Mouse (Mus musculus) intestine, embryonic 15.5 days (tissue): ENCODE data around the gene Zfp777. TPM values are rescaled to one million over a fixed set of nuclear protein-coding genes. Genes with fewer than 3 reads are reported as not detected.

Experiments used
- ATAC-seq: fragments of 200-750 bp; cut with Nextera tagmentation; 2 replicates; pipeline ENCODE4 v1.8.0; 2017; ENCODE audit warnings: moderate TSS enrichment, moderate library complexity
- H3K27ac ChIP-seq: fragments of 300-500 bp; sonication (generic); 2 replicates; pipeline ENCODE4 v1.5.1; 2015; ENCODE audit warnings: mild to moderate bottlenecking, inconsistent platforms
- H3K27me3 ChIP-seq: fragments of 300-500 bp; sonication (generic); replicated peaks from 2 replicates; pipeline ENCODE4 v1.6.1; 2015; ENCODE audit warnings: inconsistent platforms
- H3K36me3 ChIP-seq: fragments of 300-500 bp; sonication (generic); 2 replicates; pipeline ENCODE4 v1.6.1; 2015; ENCODE audit warnings: inconsistent platforms
- H3K4me1 ChIP-seq: fragments of 300-500 bp; sonication (generic); replicated peaks from 2 replicates; pipeline ENCODE4 v1.6.1; 2015; ENCODE audit warnings: inconsistent platforms
- H3K4me2 ChIP-seq: fragments of 300-500 bp; sonication (generic); replicated peaks from 2 replicates; pipeline ENCODE4 v1.6.1; 2015; ENCODE audit warnings: mild to moderate bottlenecking, inconsistent platforms
- H3K4me3 ChIP-seq: fragments of 300-500 bp; sonication (generic); replicated peaks from 2 replicates; pipeline ENCODE4 v1.5.1; 2015; ENCODE audit warnings: inconsistent platforms
- H3K9ac ChIP-seq: fragments of 300-500 bp; sonication (generic); 2 replicates; pipeline ENCODE4 v1.6.1; 2015; ENCODE audit warnings: inconsistent platforms
- H3K9me3 ChIP-seq: fragments of 300-500 bp; sonication (generic); 2 replicates; pipeline ENCODE4 v1.6.1; 2016; ENCODE audit warnings: inconsistent platforms
- WGBS: fragments of 180-500 bp; shearing (Covaris S2); methylation state at CpG from one replicate; pipeline ENCODE4 v1.1.7; 2015; 5-methylcytosine and 5-hydroxymethylcytosine counted together
- polyA plus RNA-seq: library from polyadenylated mRNA; unstranded; fragments of >200 nt; fragmentation: Nextera tagmentation; extraction: Ambion mirVana; gene quantifications from 2 replicates; pipeline ENCODE4 v1.2.1, GENCODE M21; 2015

Zfp777 gene
- polyA plus RNA-seq, 1 experiment from 2014 or later = 6.5 TPM

- H3K36me3 ChIP-seq = peaks cover 45% of the 10 kb centered on the region
- H3K4me1 ChIP-seq = no peaks in the 10 kb centered on the region
- H3K4me3 ChIP-seq = no peak overlapping the region
- H3K27me3 ChIP-seq = no peaks in the 10 kb centered on the region
- H3K4me2 ChIP-seq = no peak overlapping the region
- no peak for ATAC-seq
- 84% methylated on average over 2 of the region's 2 CpGs for WGBS
- H3K27ac ChIP-seq = no peak overlapping the region
- peaks cover 18% of the 10 kb centered on the region for H3K9me3 ChIP-seq
- H3K9ac ChIP-seq = no peak overlapping the region
These were observed 26.0 kb downstream of the Zfp777 start for GRCm38 (mm10) chr6:48022672-48023071.

DNA sequence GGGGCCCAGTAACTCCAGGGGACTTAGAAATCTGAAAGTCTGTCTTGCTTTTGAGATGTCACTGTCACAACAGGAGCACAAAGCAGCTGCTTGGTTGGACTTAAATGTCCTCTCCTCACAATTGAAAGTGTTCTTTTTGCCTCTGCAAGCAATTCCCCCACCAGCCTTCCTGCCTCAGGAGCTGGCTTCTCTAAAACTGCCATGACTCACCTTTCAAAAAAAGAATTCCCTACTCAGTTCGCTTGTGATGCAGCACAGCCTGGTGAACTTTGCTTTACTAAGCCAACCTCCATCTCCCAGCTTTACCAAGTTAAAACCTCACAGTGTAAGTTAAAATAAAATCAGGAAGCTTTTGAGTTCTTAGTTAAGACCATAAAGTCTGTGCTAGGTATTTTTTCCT, 27.0 kb downstream of the Zfp777 start:
- peaks cover 18% of the 10 kb centered on the region for H3K9me3 ChIP-seq
- no peak overlapping the region for H3K9ac ChIP-seq
- peaks cover 38% of the 10 kb centered on the region for H3K36me3 ChIP-seq
- 76% methylated on average over 1 of the region's 1 CpGs for WGBS
- no peak for ATAC-seq
- no peaks in the 10 kb centered on the region for H3K27me3 ChIP-seq
- H3K27ac ChIP-seq = no peak overlapping the region
- no peak overlapping the region for H3K4me3 ChIP-seq
- no peaks in the 10 kb centered on the region for H3K4me1 ChIP-seq
- H3K4me2 ChIP-seq = no peak overlapping the region

DNA sequence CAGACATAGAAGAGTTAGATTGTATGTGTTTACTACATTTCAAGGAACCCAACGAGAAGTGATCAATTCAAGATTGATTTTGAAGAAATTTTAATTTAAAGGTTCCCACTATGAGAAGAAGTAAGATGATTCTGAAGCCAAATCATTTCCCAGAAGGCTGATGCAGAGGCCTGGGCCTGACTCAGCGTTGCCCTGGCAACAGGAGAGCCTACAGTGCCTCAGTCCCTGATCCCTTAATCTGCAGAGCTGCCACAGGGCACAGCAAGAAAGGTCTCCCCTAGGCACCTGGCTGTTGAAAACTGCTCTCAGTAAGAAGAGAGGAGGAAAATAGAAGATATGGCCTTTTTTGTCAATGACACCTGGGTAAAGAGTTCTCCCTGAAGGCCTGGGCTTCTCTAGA, 28.7 kb downstream of the Zfp777 start:
- Histone ChIP-seq H3K27ac (no peak overlapping the region), H3K9ac (no peak overlapping the region), H3K36me3 (peaks cover 22% of the 10 kb centered on the region), H3K4me1 (no peaks in the 10 kb centered on the region), H3K4me2 (no peak overlapping the region), H3K27me3 (no peaks in the 10 kb centered on the region), H3K4me3 (no peak overlapping the region), H3K9me3 (peaks cover 9% of the 10 kb centered on the region)
- ATAC-seq = no peak
- 90% methylated on average over 2 of the region's 2 CpGs for whole genome bisulfite sequencing

DNA sequence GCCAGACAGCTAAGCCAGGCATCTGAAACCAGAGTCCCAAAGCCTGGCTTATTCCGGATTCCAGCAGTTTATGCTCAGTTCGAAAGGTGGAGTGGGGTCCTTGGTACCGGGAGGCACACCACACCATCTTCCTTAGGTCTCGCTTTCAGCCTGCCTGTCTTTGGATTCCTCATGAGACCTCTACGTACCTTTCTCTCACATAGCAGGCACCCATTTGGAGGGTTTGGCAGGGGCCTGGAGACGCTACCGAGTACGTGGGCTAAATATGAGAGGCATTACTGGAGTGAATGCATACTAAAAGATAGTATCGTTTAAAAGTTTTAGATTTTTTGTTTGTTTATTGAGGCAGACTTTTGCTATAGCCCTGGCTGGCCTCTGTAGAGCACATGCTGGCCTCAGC, 31.9 kb downstream of the Zfp777 start:
- Histone ChIP-seq H3K36me3 (0 out of 2 replicates have a peak, but pooled peaks cover 3% of the 10 kb centered on the region), H3K4me1 (no peaks in the 10 kb centered on the region), H3K27me3 (no peaks in the 10 kb centered on the region), H3K4me2 (no peak overlapping the region), H3K9ac (no peak overlapping the region), H3K4me3 (no peak overlapping the region), H3K9me3 (no peaks in the 10 kb centered on the region), H3K27ac (no peak overlapping the region)
- 93% methylated on average over 9 of the region's 9 CpGs for WGBS
- no peak for ATAC-seq

DNA sequence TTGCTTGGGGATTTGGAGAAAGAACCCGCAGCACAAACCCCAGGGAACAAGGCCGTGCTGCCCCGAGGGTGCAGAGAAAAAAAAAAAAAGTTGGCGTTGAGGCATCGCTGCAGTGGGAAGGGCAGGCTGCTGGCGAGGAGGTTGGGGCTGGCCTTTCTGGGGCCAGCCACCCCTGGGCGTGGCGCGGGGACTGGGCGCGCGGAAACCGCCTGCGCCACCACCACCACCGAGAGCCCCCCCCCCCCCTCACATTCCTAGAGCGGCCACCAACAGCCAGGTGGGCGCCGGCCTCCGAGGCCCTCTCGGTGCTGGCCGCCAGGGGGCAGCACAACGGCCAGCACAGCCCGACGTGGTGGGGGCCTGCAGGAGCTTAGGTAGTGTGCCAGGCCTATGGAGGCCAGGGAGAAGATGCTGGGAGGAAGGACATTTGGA, 32.6 kb downstream of the Zfp777 start:
- ATAC-seq = peak; percentile 97

GRCm38 (mm10) chr6:48010727-48011126, 38.0 kb downstream of the Zfp777 start:
- H3K36me3 ChIP-seq = no peaks in the 10 kb centered on the region
- no peak for ATAC-seq
- 57% methylated on average over 8 of the region's 8 CpGs for WGBS

More for the DNA sequence above, 32.6 kb downstream of the Zfp777 start:
- Histone ChIP-seq H3K27ac (no peak overlapping the region), H3K9ac (peak overlapping the region; percentile 26), H3K9me3 (no peaks in the 10 kb centered on the region), H3K4me1 (no peaks in the 10 kb centered on the region), H3K36me3 (0 out of 2 replicates have a peak, but pooled peaks cover 3% of the 10 kb centered on the region), H3K4me2 (peak overlapping the region; percentile 79), H3K27me3 (no peaks in the 10 kb centered on the region), H3K4me3 (peak overlapping the region; percentile 41)
- under 1% methylated on average over 24 of the region's 24 CpGs for WGBS

DNA sequence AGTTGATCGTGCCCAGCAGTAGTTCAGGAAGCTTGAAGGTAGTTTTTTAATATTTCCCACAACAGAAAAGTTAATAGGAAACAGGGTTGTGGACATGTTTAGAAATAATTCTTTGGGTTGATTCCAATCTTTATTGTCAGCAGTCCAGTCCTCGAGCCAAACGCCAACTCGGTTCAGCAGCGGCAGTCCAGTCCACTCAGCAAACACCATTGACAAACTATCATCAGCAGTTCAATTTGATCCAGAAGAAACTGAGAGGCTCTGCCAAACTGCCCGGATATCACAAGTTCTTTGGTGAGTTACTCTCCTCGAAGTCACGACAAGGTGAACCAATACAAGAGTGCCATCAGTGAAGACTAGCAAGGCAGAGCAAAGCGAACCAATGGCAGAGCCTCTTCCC, 53.0 kb downstream of the Zfp777 start:
- no peaks in the 10 kb centered on the region for H3K4me1 ChIP-seq
- no peak overlapping the region for H3K27ac ChIP-seq
- H3K4me2 ChIP-seq = no peak overlapping the region
- H3K27me3 ChIP-seq = no peaks in the 10 kb centered on the region
- no peak overlapping the region for H3K9ac ChIP-seq
- H3K4me3 ChIP-seq = no peak overlapping the region
- no peak for ATAC-seq
- H3K9me3 ChIP-seq = no peaks in the 10 kb centered on the region
- WGBS = 88% methylated on average over 9 of the region's 9 CpGs
- no peaks in the 10 kb centered on the region for H3K36me3 ChIP-seq

More at GRCm38 (mm10) chr6:48010727-48011126, 38.0 kb downstream of the Zfp777 start:
- no peaks in the 10 kb centered on the region for H3K27me3 ChIP-seq
- H3K27ac ChIP-seq = no peak overlapping the region
- H3K9me3 ChIP-seq = no peaks in the 10 kb centered on the region
- no peak overlapping the region for H3K4me2 ChIP-seq
- no peak overlapping the region for H3K4me3 ChIP-seq
- no peak overlapping the region for H3K9ac ChIP-seq
- H3K4me1 ChIP-seq = no peaks in the 10 kb centered on the region

DNA sequence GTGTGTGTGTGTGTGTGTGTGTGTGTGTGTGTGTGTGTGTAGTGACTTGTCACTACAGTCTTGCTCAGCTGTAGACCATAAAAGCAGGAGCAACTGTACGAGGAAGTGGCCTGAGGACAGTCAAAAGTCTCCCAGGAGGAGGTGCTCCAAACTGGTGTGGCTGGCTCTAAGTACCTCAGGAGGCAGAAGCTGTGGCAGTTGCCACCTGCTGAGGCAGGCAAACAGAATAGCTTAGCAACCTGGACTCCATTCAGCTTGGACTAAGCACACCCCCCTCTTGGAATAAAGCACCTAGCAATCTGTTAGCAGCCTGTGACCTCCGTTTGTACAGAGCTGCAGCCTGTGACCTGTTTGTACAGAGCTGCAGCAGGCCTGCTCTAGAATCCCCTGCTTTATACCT, 64.8 kb downstream of the Zfp777 start:
- Histone ChIP-seq H3K4me1 (no peaks in the 10 kb centered on the region), H3K27ac (no peak overlapping the region), H3K27me3 (no peaks in the 10 kb centered on the region), H3K4me3 (no peak overlapping the region), H3K9ac (no peak overlapping the region), H3K9me3 (no peaks in the 10 kb centered on the region), H3K4me2 (no peak overlapping the region), H3K36me3 (no peaks in the 10 kb centered on the region)
- ATAC-seq = peak; percentile 53
- WGBS = 13% methylated on average over 2 of the region's 2 CpGs

DNA sequence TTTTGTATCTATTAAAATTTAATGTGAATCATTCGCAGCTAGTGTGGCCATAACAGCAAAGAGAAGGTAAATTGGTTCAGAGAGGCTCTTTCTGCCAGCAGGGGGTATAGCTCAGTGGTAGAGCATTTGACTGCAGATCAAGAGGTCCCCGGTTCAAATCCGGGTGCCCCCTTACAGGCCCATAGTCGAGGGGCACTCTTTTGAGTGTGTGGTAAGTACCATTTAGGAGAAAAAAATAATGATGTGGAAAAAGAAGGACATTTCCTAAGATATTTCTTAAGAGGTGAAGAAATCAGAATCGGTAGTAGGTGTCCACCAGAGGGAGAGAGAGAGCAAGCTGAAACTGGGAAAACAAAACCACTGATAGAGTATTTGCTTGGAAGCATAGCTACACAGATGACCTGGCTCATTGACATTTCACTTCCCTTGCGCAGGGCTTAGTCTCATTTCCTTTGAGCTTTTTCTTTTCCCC, 69.8 kb downstream of the Zfp777 start:
- no peaks in the 10 kb centered on the region for H3K4me1 ChIP-seq
- H3K9me3 ChIP-seq = no peaks in the 10 kb centered on the region
- H3K4me2 ChIP-seq = no peak overlapping the region
- no peaks in the 10 kb centered on the region for H3K27me3 ChIP-seq
- no peak overlapping the region for H3K9ac ChIP-seq
- WGBS = 12% methylated on average over 6 of the region's 6 CpGs
- no peaks in the 10 kb centered on the region for H3K36me3 ChIP-seq
- H3K27ac ChIP-seq = no peak overlapping the region
- no peak overlapping the region for H3K4me3 ChIP-seq
- peak; percentile 96 for ATAC-seq

GRCm38 (mm10) chr6:47974599-47974998, 74.1 kb downstream of the Zfp777 start:
- H3K27ac ChIP-seq = no peak overlapping the region
- no peaks in the 10 kb centered on the region for H3K4me1 ChIP-seq
- no peaks in the 10 kb centered on the region for H3K36me3 ChIP-seq
- no peak for ATAC-seq
- H3K9ac ChIP-seq = no peak overlapping the region
- H3K27me3 ChIP-seq = no peaks in the 10 kb centered on the region
- no peaks in the 10 kb centered on the region for H3K9me3 ChIP-seq
- WGBS = 75% methylated on average over 1 of the region's 1 CpGs
- H3K4me2 ChIP-seq = no peak overlapping the region
- H3K4me3 ChIP-seq = no peak overlapping the region

Other genes with a start within 250 kb of the Zfp777 start
- gene Pdia4, start 235.5 kb downstream of the Zfp777 start, polyA plus RNA-seq = 304 and 326 TPM in 2 replicates
- gene Zfp786, start 218.0 kb downstream of the Zfp777 start, polyA plus RNA-seq = 2.3 and 2.4 TPM in 2 replicates
- 6.8 and 8.2 TPM in 2 replicates for gene Zfp398, start 213.2 kb downstream of the Zfp777 start, polyA plus RNA-seq
- 12.0 and 12.1 TPM in 2 replicates for gene Zfp282, start 171.7 kb downstream of the Zfp777 start, polyA plus RNA-seq
- 11.8 and 12.4 TPM in 2 replicates for gene Zfp212, start 128.4 kb downstream of the Zfp777 start, polyA plus RNA-seq
- gene Zfp956, start 95.5 kb downstream of the Zfp777 start, polyA plus RNA-seq = 9.1 and 9.4 TPM in 2 replicates
- 15.1 and 15.6 TPM in 2 replicates for gene Zfp746, start 37.7 kb upstream of the Zfp777 start, polyA plus RNA-seq